Mouse (Mus musculus): ENCODE data around the gene Dffb.

- no peak for TF ChIP-seq CTCF (IDR thresholded peaks at IDR 0.05; ENCODE audit: low read depth)
- no peak for TF ChIP-seq EP300 (IDR thresholded peaks at IDR 0.05; ENCODE audit: low read depth)
Measured at GRCm38 (mm10) chr4:154010907-154011645, 36.1 kb upstream of the Dffb start.

All from heart, postnatal 0 days (tissue).